ENCODE assay signal across 24 mouse cellular contexts in genomic region chr15:63651120-63651519, GRCm38 (mm10).
A peak's percentile ranks its signal among the peaks of the same experiment; 100 is the strongest.
DNase-seq lines count a peak whose midpoint lies in the region; ATAC-seq and TF ChIP-seq lines count a peak whose summit lies in the region.
"Had no signal": no experiment of that assay in that cellular context is flagged by ENCODE, and none has a peak within 500 bp of the region (broad histone marks: within the 10 kb centered on the region; RNA-seq: fewer than 3 reads in every experiment).

No protein-coding gene starts in this region.

- H3K4me1 ChIP-seq in forebrain, embryonic 13.5 days = peaks cover 12% of the 10 kb centered on the region
- H3K4me1 ChIP-seq in forebrain, embryonic 16.5 days (replicated peaks; ENCODE audit: control insufficient read depth, insufficient read depth, low read length) = peaks cover 4% of the 10 kb centered on the region; the same call in 1 of the 2 replicates
- peaks cover 7% of the 10 kb centered on the region; the same call in 1 of the 2 replicates for H3K4me1 ChIP-seq in forebrain, postnatal 0 days (ENCODE audit: insufficient read depth)
- no peaks in the 10 kb centered on the region; the same call in 1 of the 2 replicates for H3K4me1 ChIP-seq in forebrain, embryonic 12.5 days
- H3K4me1 ChIP-seq in midbrain, embryonic 14.5 days (ENCODE audit: control insufficient read depth, insufficient read depth, low read length) = no peaks in the 10 kb centered on the region
- H3K4me1 ChIP-seq in midbrain, embryonic 10.5 days = 0 out of 2 replicates have a peak, but pooled peaks cover 3% of the 10 kb centered on the region
- H3K4me1 ChIP-seq: embryonic facial prominence, embryonic 15.5 days; heart, embryonic 10.5 days; heart, embryonic 13.5 days had no signal

- ATAC-seq in forebrain, embryonic 13.5 days = 0 out of 2 replicates have a peak, but pooled peaks have one; percentile 51
- no peak for ATAC-seq in forebrain, embryonic 16.5 days
- ATAC-seq in forebrain, postnatal 0 days = no peak
- ATAC-seq in forebrain, embryonic 12.5 days (ENCODE audit: low FRiP score) = no peak
- ATAC-seq in midbrain, embryonic 14.5 days (ENCODE audit: low FRiP score, low TSS enrichment) = no peak
- ATAC-seq: activated CD4-positive, CD25-positive, alpha-beta regulatory T cell, adult 4 months; intestine, postnatal 0 days had no signal

- TF ChIP-seq CTCF in forebrain, postnatal 0 days (IDR thresholded peaks at IDR 0.05; ENCODE audit: low read depth) = no peak

- H3K9ac ChIP-seq in forebrain, embryonic 13.5 days = no peak overlapping the region
- H3K9ac ChIP-seq in forebrain, embryonic 16.5 days (replicated peaks; ENCODE audit: low read depth, low read length) = no peak overlapping the region
- no peak overlapping the region for H3K9ac ChIP-seq in forebrain, postnatal 0 days
- no peak overlapping the region for H3K9ac ChIP-seq in forebrain, embryonic 12.5 days
- H3K9ac ChIP-seq in midbrain, embryonic 14.5 days (replicated peaks; ENCODE audit: low read length) = no peak overlapping the region
- H3K9ac ChIP-seq: embryonic facial prominence, embryonic 12.5 days; embryonic facial prominence, embryonic 15.5 days; heart, embryonic 13.5 days; hindbrain, embryonic 12.5 days had no signal

- H3K27ac ChIP-seq in forebrain, embryonic 13.5 days = no peak overlapping the region
- H3K27ac ChIP-seq in forebrain, embryonic 16.5 days (ENCODE audit: low read length) = no peak overlapping the region
- no peak overlapping the region for H3K27ac ChIP-seq in forebrain, postnatal 0 days (ENCODE audit: low read depth, low read length)
- no peak overlapping the region for H3K27ac ChIP-seq in forebrain, embryonic 12.5 days
- H3K27ac ChIP-seq in midbrain, embryonic 14.5 days (replicated peaks; ENCODE audit: low read depth, low read length) = no peak overlapping the region
- no peak overlapping the region for H3K27ac ChIP-seq in midbrain, embryonic 10.5 days (replicated peaks)
- H3K27ac ChIP-seq: embryonic facial prominence, embryonic 12.5 days; embryonic facial prominence, embryonic 15.5 days; heart, adult 2 months; heart, embryonic 10.5 days; heart, embryonic 13.5 days; hindbrain, embryonic 12.5 days had no signal

- DNase-seq in forebrain, postnatal 0 days = peak; percentile 45
- peak; percentile 38 for DNase-seq in midbrain, embryonic 14.5 days
- DNase-seq in midbrain, embryonic 10.5 days (ENCODE audit: low spot score) = no peak
- DNase-seq: adrenal gland, adult 8-10 months; adrenal gland, postnatal 25 days; cerebellum, adult 18-20 months; cerebellum, adult 9-10 months; cerebellum, postnatal 25 days; gastrocnemius, postnatal 10 days; gastrocnemius, postnatal 36 days; heart, adult 2 months; heart, postnatal 14 days; heart, postnatal 4 days; kidney, adult 2 months had no signal

- no peaks in the 10 kb centered on the region for H3K9me3 ChIP-seq in forebrain, embryonic 13.5 days (replicated peaks)
- H3K9me3 ChIP-seq in forebrain, embryonic 16.5 days (ENCODE audit: control insufficient read depth, low read length) = no peaks in the 10 kb centered on the region
- no peaks in the 10 kb centered on the region for H3K9me3 ChIP-seq in forebrain, postnatal 0 days (ENCODE audit: low read length)
- H3K9me3 ChIP-seq in forebrain, embryonic 12.5 days = no peaks in the 10 kb centered on the region
- no peaks in the 10 kb centered on the region for H3K9me3 ChIP-seq in midbrain, embryonic 14.5 days (ENCODE audit: control insufficient read depth, low read length)
- H3K9me3 ChIP-seq in midbrain, embryonic 10.5 days (replicated peaks) = no peaks in the 10 kb centered on the region
- H3K9me3 ChIP-seq: embryonic facial prominence, embryonic 12.5 days; embryonic facial prominence, embryonic 15.5 days; heart, embryonic 10.5 days; heart, embryonic 13.5 days; hindbrain, embryonic 12.5 days had no signal

- no peak overlapping the region for H3K4me2 ChIP-seq in forebrain, embryonic 13.5 days
- H3K4me2 ChIP-seq in forebrain, embryonic 16.5 days (ENCODE audit: low read length) = no peak overlapping the region
- no peak overlapping the region for H3K4me2 ChIP-seq in forebrain, postnatal 0 days (ENCODE audit: low read depth)
- no peak overlapping the region for H3K4me2 ChIP-seq in forebrain, embryonic 12.5 days
- H3K4me2 ChIP-seq in midbrain, embryonic 14.5 days (ENCODE audit: low read length) = no peak overlapping the region
- H3K4me2 ChIP-seq: embryonic facial prominence, embryonic 12.5 days; embryonic facial prominence, embryonic 15.5 days; heart, embryonic 13.5 days; hindbrain, embryonic 12.5 days had no signal

- H3K4me3 ChIP-seq in forebrain, embryonic 13.5 days = no peak overlapping the region
- H3K4me3 ChIP-seq in forebrain, embryonic 16.5 days (replicated peaks; ENCODE audit: low read length) = no peak overlapping the region
- no peak overlapping the region for H3K4me3 ChIP-seq in forebrain, postnatal 0 days (ENCODE audit: low read depth, low read length)
- no peak overlapping the region for H3K4me3 ChIP-seq in forebrain, embryonic 12.5 days (replicated peaks)
- H3K4me3 ChIP-seq in midbrain, embryonic 14.5 days (replicated peaks; ENCODE audit: low read depth, low read length) = no peak overlapping the region
- H3K4me3 ChIP-seq in midbrain, embryonic 10.5 days = no peak overlapping the region
- H3K4me3 ChIP-seq: embryonic facial prominence, embryonic 12.5 days; embryonic facial prominence, embryonic 15.5 days; heart, adult 2 months; heart, embryonic 10.5 days; heart, embryonic 13.5 days; hindbrain, embryonic 12.5 days had no signal

- no peaks in the 10 kb centered on the region for H3K27me3 ChIP-seq in forebrain, embryonic 13.5 days
- H3K27me3 ChIP-seq in forebrain, embryonic 16.5 days (replicated peaks; ENCODE audit: control insufficient read depth, insufficient read depth, low read length) = no peaks in the 10 kb centered on the region
- H3K27me3 ChIP-seq in forebrain, postnatal 0 days (ENCODE audit: insufficient read depth, low read length) = no peaks in the 10 kb centered on the region
- H3K27me3 ChIP-seq in forebrain, embryonic 12.5 days = no peaks in the 10 kb centered on the region
- H3K27me3 ChIP-seq in midbrain, embryonic 14.5 days (ENCODE audit: control insufficient read depth, insufficient read depth, low read length) = no peaks in the 10 kb centered on the region
- H3K27me3 ChIP-seq in midbrain, embryonic 10.5 days (ENCODE audit: low read depth, poor library complexity, severe bottlenecking) = peaks cover 18% of the 10 kb centered on the region
- H3K27me3 ChIP-seq: embryonic facial prominence, embryonic 12.5 days; embryonic facial prominence, embryonic 15.5 days; heart, embryonic 13.5 days; hindbrain, embryonic 12.5 days had no signal

- no peaks in the 10 kb centered on the region for H3K36me3 ChIP-seq in forebrain, embryonic 13.5 days (ENCODE audit: poor library complexity, severe bottlenecking)
- no peaks in the 10 kb centered on the region for H3K36me3 ChIP-seq in forebrain, embryonic 16.5 days (ENCODE audit: control insufficient read depth, insufficient read depth)
- no peaks in the 10 kb centered on the region for H3K36me3 ChIP-seq in forebrain, postnatal 0 days (ENCODE audit: insufficient read depth)
- no peaks in the 10 kb centered on the region for H3K36me3 ChIP-seq in forebrain, embryonic 12.5 days (replicated peaks)
- no peaks in the 10 kb centered on the region for H3K36me3 ChIP-seq in midbrain, embryonic 14.5 days (ENCODE audit: control insufficient read depth, insufficient read depth, low read length)
- H3K36me3 ChIP-seq in midbrain, embryonic 10.5 days = no peaks in the 10 kb centered on the region
- H3K36me3 ChIP-seq: embryonic facial prominence, embryonic 12.5 days; embryonic facial prominence, embryonic 15.5 days; heart, embryonic 10.5 days; heart, embryonic 13.5 days; hindbrain, embryonic 12.5 days had no signal

- 53% methylated on average over 7 of the region's 7 CpGs for WGBS in forebrain, embryonic 13.5 days
- 33% methylated on average over 7 of the region's 7 CpGs for WGBS in forebrain, embryonic 16.5 days
- 41% methylated on average over 7 of the region's 7 CpGs for WGBS in forebrain, postnatal 0 days
- WGBS in forebrain, embryonic 12.5 days = 78% methylated on average over 7 of the region's 7 CpGs
- WGBS in midbrain, embryonic 14.5 days = 77% methylated on average over 7 of the region's 7 CpGs
- WGBS in midbrain, embryonic 10.5 days = 92% methylated on average over 7 of the region's 7 CpGs
